In genomic region chr11:103271979-103272378, GRCm38 (mm10) we compare ENCODE assay signal across 7 mouse cellular contexts. TPM values are rescaled to one million over a fixed set of nuclear protein-coding genes. Genes with fewer than 3 reads are reported as not detected.
DNase-seq lines count a peak whose midpoint lies in the region; ATAC-seq and TF ChIP-seq lines count a peak whose summit lies in the region.

No protein-coding gene starts in this region.

- H3K9ac ChIP-seq in liver, embryonic 12.5 days, result no peak overlapping the region
- no peak overlapping the region for H3K9ac ChIP-seq in liver, postnatal 0 days (replicated peaks)

- H3K36me3 ChIP-seq in liver, embryonic 12.5 days, result no peaks in the 10 kb centered on the region
- no peaks in the 10 kb centered on the region for H3K36me3 ChIP-seq in liver, postnatal 0 days (replicated peaks; ENCODE audit: insufficient read depth, low read length)

- peak; percentile 80 for TF ChIP-seq CTCF in liver, postnatal 0 days (IDR thresholded peaks at IDR 0.05; ENCODE audit: low read depth)

- H3K27ac ChIP-seq in liver, embryonic 12.5 days, result no peak overlapping the region
- no peak overlapping the region for H3K27ac ChIP-seq in liver, postnatal 0 days (ENCODE audit: low read depth)

- peak; percentile 29 for DNase-seq in liver
- DNase-seq in adrenal gland, postnatal 36 days, result peak; percentile 64 to 75
- DNase-seq in liver, postnatal 0 days, result peak; percentile 61
- DNase-seq in thymus, postnatal 0 days (ENCODE audit: low spot score), result peak; percentile 64
- DNase-seq in urinary bladder, postnatal 4 days (ENCODE audit: low spot score in 2 of 2), result no peak

- H3K4me3 ChIP-seq in liver, embryonic 12.5 days, result no peak overlapping the region
- H3K4me3 ChIP-seq in liver, postnatal 0 days (ENCODE audit: low read depth, low read length), result no peak overlapping the region

- H3K9me3 ChIP-seq in liver, embryonic 12.5 days (replicated peaks), result no peaks in the 10 kb centered on the region
- H3K9me3 ChIP-seq in liver, postnatal 0 days (ENCODE audit: low read length), result no peaks in the 10 kb centered on the region

- TF ChIP-seq EP300 in liver, postnatal 0 days (IDR thresholded peaks at IDR 0.05; ENCODE audit: low read depth), result no peak

- 63% methylated on average over 6 of the region's 6 CpGs for WGBS in liver, embryonic 12.5 days (ENCODE audit: insufficient replicate concordance)
- 65% methylated on average over 6 of the region's 6 CpGs for WGBS in liver, postnatal 0 days (ENCODE audit: insufficient replicate concordance)

- H3K4me1 ChIP-seq in liver, embryonic 12.5 days, result peaks cover 14% of the 10 kb centered on the region
- no peaks in the 10 kb centered on the region for H3K4me1 ChIP-seq in liver, postnatal 0 days (ENCODE audit: insufficient read depth)

- H3K4me2 ChIP-seq in liver, embryonic 12.5 days, result no peak overlapping the region
- H3K4me2 ChIP-seq in liver, postnatal 0 days (ENCODE audit: low read depth, low read length), result no peak overlapping the region

- ATAC-seq in liver, embryonic 12.5 days, result no peak
- no peak for ATAC-seq in liver, postnatal 0 days
- ATAC-seq in megakaryocyte-erythroid progenitor cell, adult 5-6 weeks (replicated peaks; ENCODE audit: low FRiP score, low TSS enrichment, poor library complexity, severe bottlenecking), result no peak

- H3K27me3 ChIP-seq in liver, embryonic 12.5 days (replicated peaks), result 0 out of 2 replicates have a peak, but pooled peaks cover 7% of the 10 kb centered on the region
- H3K27me3 ChIP-seq in liver, postnatal 0 days (ENCODE audit: insufficient read depth, low read length), result no peaks in the 10 kb centered on the region

RNA-seq across cellular contexts. Expression of gene Map3k14, which starts 4.7 kb away (rescaled TPM):
- 0.84 and 0.93 TPM in 2 replicates for polyA plus RNA-seq in liver, embryonic 12.5 days (2016; fragmentation: Nextera tagmentation; extraction: Ambion mirVana)
- 1 to 10 TPM; 4.7 to 7.7 TPM for total RNA-seq in adrenal gland, postnatal 36 days (2021)
- polyA plus RNA-seq in liver, postnatal 0 days (2015; fragmentation: Nextera tagmentation; extraction: Ambion mirVana), result 0.67 and 0.78 TPM in 2 replicates
- polyA plus RNA-seq in thymus, postnatal 0 days (2015; fragmentation: Nextera tagmentation; extraction: Ambion mirVana), result 7.1 and 7.6 TPM in 2 replicates
- 1.8 and 2.9 TPM in 2 replicates for total RNA-seq in megakaryocyte-erythroid progenitor cell, adult 5-6 weeks (2014; fragmentation: Nextera tagmentation)
- total RNA-seq in megakaryocyte-erythroid progenitor cell, adult 5-6 weeks (2017), result 1.2 and 3.1 TPM in 2 replicates

RNA-seq across cellular contexts. Expression of gene Spata32, which starts 53.7 kb away (rescaled TPM):
- not detected in 2 replicates for polyA plus RNA-seq in liver, embryonic 12.5 days (2016; fragmentation: Nextera tagmentation; extraction: Ambion mirVana)
- not detected for total RNA-seq in adrenal gland, postnatal 36 days (2021)
- polyA plus RNA-seq in liver, postnatal 0 days (2015; fragmentation: Nextera tagmentation; extraction: Ambion mirVana), result not detected in 2 replicates
- not detected in 2 replicates for polyA plus RNA-seq in thymus, postnatal 0 days (2015; fragmentation: Nextera tagmentation; extraction: Ambion mirVana)
- not detected in 2 replicates for total RNA-seq in megakaryocyte-erythroid progenitor cell, adult 5-6 weeks (2014; fragmentation: Nextera tagmentation)
- total RNA-seq in megakaryocyte-erythroid progenitor cell, adult 5-6 weeks (2017), result not detected in 2 replicates

Comparison
In these comparisons a context has a peak if more than half of its experiments do, and no peak if none do; other contexts are left out.
1. DNase-seq: peak in liver (single experiment), adrenal gland, postnatal 36 days (2 of 2), liver, postnatal 0 days (single experiment) and thymus, postnatal 0 days (single experiment); none in urinary bladder, postnatal 4 days (0 of 2).